Mouse (Mus musculus): ENCODE measurements at regions not wholly inside any gene's neighbourhood (a gene's known extent, or its start where the extent isn't known, plus 50 kb on each side); places are given as distances from the start of the nearest gene placed in this dataset.

- no peak for DNase-seq (ENCODE audit: low spot score)
Observed at GRCm38 (mm10) chr7:138639541-138639940, 206.3 kb upstream of the Ppp2r2d start.

GRCm38 (mm10) chr7:138626061-138626460, 219.8 kb upstream of the Ppp2r2d start:
- no peak for DNase-seq (ENCODE audit: low spot score)

GRCm38 (mm10) chr7:138620896-138621655, 223.5 kb upstream of the Tcerg1l start:
- DNase-seq (ENCODE audit: low spot score), result no peak

GRCm38 (mm10) chr7:138620080-138620684, 222.7 kb upstream of the Tcerg1l start:
- no peak for DNase-seq (ENCODE audit: low spot score)

GRCm38 (mm10) chr7:138616468-138616867, 218.9 kb upstream of the Tcerg1l start:
- DNase-seq (ENCODE audit: low spot score), result no peak

GRCm38 (mm10) chr7:138609605-138610004, 212.1 kb upstream of the Tcerg1l start:
- no peak for DNase-seq (ENCODE audit: low spot score)

- DNase-seq (ENCODE audit: low spot score), result no peak
Observed at GRCm38 (mm10) chr7:138609124-138609523, 211.6 kb upstream of the Tcerg1l start.

GRCm38 (mm10) chr7:138606363-138606964, 208.9 kb upstream of the Tcerg1l start:
- DNase-seq (ENCODE audit: low spot score), result no peak

GRCm38 (mm10) chr7:138605923-138606322, 208.4 kb upstream of the Tcerg1l start:
- no peak for DNase-seq (ENCODE audit: low spot score)

- no peak for DNase-seq (ENCODE audit: low spot score)
Observed at GRCm38 (mm10) chr7:138601749-138602148, 204.2 kb upstream of the Tcerg1l start.

GRCm38 (mm10) chr7:138593344-138593743, 195.8 kb upstream of the Tcerg1l start:
- no peak for DNase-seq (ENCODE audit: low spot score)

GRCm38 (mm10) chr7:138567352-138567751, 169.8 kb upstream of the Tcerg1l start:
- DNase-seq (ENCODE audit: low spot score), result no peak

- no peak for DNase-seq (ENCODE audit: low spot score)
Observed at GRCm38 (mm10) chr7:138551629-138552028, 154.1 kb upstream of the Tcerg1l start.

- no peak for DNase-seq (ENCODE audit: low spot score)
Observed at GRCm38 (mm10) chr7:138547881-138548280, 150.4 kb upstream of the Tcerg1l start.

GRCm38 (mm10) chr7:138538048-138538831, 140.7 kb upstream of the Tcerg1l start:
- peak; percentile 60 for DNase-seq (ENCODE audit: low spot score)

- no peak for DNase-seq (ENCODE audit: low spot score)
Observed at GRCm38 (mm10) chr7:138526143-138526542, 128.6 kb upstream of the Tcerg1l start.

GRCm38 (mm10) chr7:138524936-138525335, 127.4 kb upstream of the Tcerg1l start:
- DNase-seq (ENCODE audit: low spot score), result no peak

GRCm38 (mm10) chr7:138514171-138514570, 116.6 kb upstream of the Tcerg1l start:
- DNase-seq (ENCODE audit: low spot score), result no peak

GRCm38 (mm10) chr7:138505205-138505604, 107.7 kb upstream of the Tcerg1l start:
- no peak for DNase-seq (ENCODE audit: low spot score)

- DNase-seq (ENCODE audit: low spot score), result no peak
Observed at GRCm38 (mm10) chr7:138503986-138504385, 106.5 kb upstream of the Tcerg1l start.

GRCm38 (mm10) chr7:138503016-138503415, 105.5 kb upstream of the Tcerg1l start:
- DNase-seq (ENCODE audit: low spot score), result no peak

GRCm38 (mm10) chr7:138501347-138502014, 104.0 kb upstream of the Tcerg1l start:
- no peak for DNase-seq (ENCODE audit: low spot score)

All from yolk sac, embryonic 10.5 days (tissue).